Mouse (Mus musculus): ENCODE data around the gene Utp3.

DNA sequence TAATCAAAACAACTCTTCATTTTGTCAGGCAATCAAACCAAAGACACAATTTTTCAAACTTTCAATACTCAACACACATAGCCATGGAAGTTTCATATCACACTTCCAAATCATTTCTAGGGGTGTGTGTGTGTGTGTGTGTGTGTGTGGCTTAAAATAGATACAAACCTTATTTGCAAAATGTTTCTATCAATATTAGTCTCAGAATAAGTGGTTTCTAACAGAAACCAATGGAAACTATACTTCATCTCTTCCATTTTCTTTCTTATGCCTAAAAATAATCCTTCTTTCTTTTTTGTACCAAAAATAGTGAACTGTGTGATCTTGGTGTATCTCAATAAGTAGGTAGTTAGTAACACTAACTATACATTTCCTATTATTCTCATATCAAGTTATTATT lies 13.4 kb upstream of the Utp3 start:
- no peak for TF ChIP-seq CTCF (IDR thresholded peaks at IDR 0.05; ENCODE audit: control insufficient read depth, insufficient read depth, low read length)
- no peak for TF ChIP-seq POLR2A (IDR thresholded peaks at IDR 0.05; ENCODE audit: borderline replicate concordance, control insufficient read depth, low read depth, low read length)
